In the genomic region with DNA sequence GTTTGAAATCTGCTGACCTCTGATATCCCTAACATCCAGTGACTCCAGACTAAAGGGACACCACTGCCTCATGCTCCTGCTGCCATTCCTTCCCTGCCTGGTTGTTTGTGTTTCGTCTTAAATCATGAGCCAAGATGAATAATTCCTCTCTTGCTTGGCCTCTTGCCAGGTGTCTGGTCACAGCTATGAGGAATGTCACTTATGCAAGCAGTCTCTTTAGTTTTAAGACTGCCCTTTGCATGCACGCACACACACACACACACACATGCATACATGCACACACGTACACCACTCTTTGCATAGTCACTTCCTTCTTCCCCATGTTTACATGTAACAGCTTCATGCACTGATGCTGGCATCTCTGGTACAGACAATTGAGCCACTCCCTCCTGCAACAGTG, we compare ENCODE assay signal across 10 mouse cellular contexts.
DNase-seq lines count a peak whose midpoint lies in the region; ATAC-seq lines count a peak whose summit lies in the region.
"Had no signal": no experiment of that assay in that cellular context is flagged by ENCODE, and none has a peak within 500 bp of the region (broad histone marks: within the 10 kb centered on the region; RNA-seq: fewer than 3 reads in every experiment).

No protein-coding gene starts in this region.

- no peaks in the 10 kb centered on the region for H3K27me3 ChIP-seq in kidney, embryonic 15.5 days
- H3K27me3 ChIP-seq: stomach, embryonic 15.5 days had no signal

- no peak overlapping the region for H3K27ac ChIP-seq in kidney, embryonic 15.5 days
- H3K27ac ChIP-seq: stomach, embryonic 15.5 days had no signal

- no peak overlapping the region for H3K4me3 ChIP-seq in kidney, embryonic 15.5 days (replicated peaks)
- H3K4me3 ChIP-seq: stomach, embryonic 15.5 days had no signal

- no peaks in the 10 kb centered on the region for H3K9me3 ChIP-seq in kidney, embryonic 15.5 days (replicated peaks)
- H3K9me3 ChIP-seq: stomach, embryonic 15.5 days had no signal

- WGBS in kidney, embryonic 15.5 days, result 46% methylated on average over 3 of the region's 3 CpGs

- no peak overlapping the region for H3K9ac ChIP-seq in kidney, embryonic 15.5 days
- H3K9ac ChIP-seq: stomach, embryonic 15.5 days had no signal

- no peak for DNase-seq in kidney, adult 11 months
- peak; percentile 35 for DNase-seq in retina, postnatal 1 day
- no peak for DNase-seq in retina, embryonic 14.5 days (ENCODE audit: low spot score)
- peak; percentile 22 for DNase-seq in brain, adult 2 months (ENCODE audit: low read depth, low spot score)
- no peak for DNase-seq in left cerebral cortex, adult 18-20 months (ENCODE audit: low spot score in 2 of 2)
- no peak for DNase-seq in frontal cortex, adult 2 months (ENCODE audit: extremely low spot score in 1 of 2, low spot score in 1 of 2)
- DNase-seq: cerebellum, adult 8-10 months; gastrocnemius, postnatal 10 days had no signal

- ATAC-seq in kidney, embryonic 15.5 days (replicated peaks; ENCODE audit: low FRiP score), result peak; percentile 40

- H3K36me3 ChIP-seq in kidney, embryonic 15.5 days, result no peaks in the 10 kb centered on the region
- H3K36me3 ChIP-seq: stomach, embryonic 15.5 days had no signal

- H3K4me1 ChIP-seq in kidney, embryonic 15.5 days, result peaks cover 17% of the 10 kb centered on the region

- no peak overlapping the region for H3K4me2 ChIP-seq in kidney, embryonic 15.5 days
- H3K4me2 ChIP-seq: stomach, embryonic 15.5 days had no signal

Comparison
In these comparisons a context has a peak if more than half of its experiments do, and no peak if none do; other contexts are left out.
1. DNase-seq: peak in retina, postnatal 1 day (single experiment) and brain, adult 2 months (single experiment); none in kidney, adult 11 months (single experiment), retina, embryonic 14.5 days (single experiment), left cerebral cortex, adult 18-20 months (0 of 2) and frontal cortex, adult 2 months (0 of 2).